Mouse (Mus musculus) CD4-positive, CD25-positive, alpha-beta regulatory T cell, adult 9 weeks (primary cell): ENCODE measurements around the gene Ppp1r11. TPM values are rescaled to one million over a fixed set of nuclear protein-coding genes. Genes with fewer than 3 reads are reported as not detected.

ENCODE experiments used
- polyA plus RNA-seq: library from polyadenylated mRNA; unstranded; fragments of 100-300 nt; shearing (Covaris generic); gene quantifications from one replicate; pipeline ENCODE4 v1.2.1, GENCODE M21; 2017

Ppp1r11 gene
- 176 TPM for polyA plus RNA-seq

GRCm38 (mm10) chr17:36950981-36951947 is at the start of gene Ppp1r11:
Gene Ppp1r11 (minus strand): TSS chr17:36951741.

GRCm38 (mm10) chr17:37000863-37001262 is 49.3 kb upstream of the Ppp1r11 start, which contains the start of gene Zfp57:
Gene Zfp57 (plus strand): TSS chr17:37001163.

GRCm38 (mm10) chr17:36989437-36989836 is 37.9 kb upstream of the Ppp1r11 start, which contains the start of gene H2-M5:
Gene H2-M5 (minus strand): TSS chr17:36989537.

GRCm38 (mm10) chr17:36981221-36981813 is 29.8 kb upstream of the Ppp1r11 start, which contains the start of gene 2410137M14Rik:
Gene 2410137M14Rik (minus strand): TSS chr17:36981237.

GRCm38 (mm10) chr17:36957999-36958743 is 6.6 kb upstream of the Ppp1r11 start, which contains the start of the genes Znrd1 and Znrd1as:
Gene Znrd1 (minus strand): TSS chr17:36958559.
Gene Znrd1as (plus strand): TSS chr17:36958592.

GRCm38 (mm10) chr17:36942791-36943471 is 8.6 kb downstream of the Ppp1r11 start, which contains the start of gene Rnf39:
Gene Rnf39 (plus strand): TSS chr17:36942918.

Other genes starting within 250 kb of the Ppp1r11 start
- gene H2-M10.5, start 178.8 kb downstream of the Ppp1r11 start, polyA plus RNA-seq = not detected
- not detected for gene H2-M10.6, start 139.6 kb downstream of the Ppp1r11 start, polyA plus RNA-seq
- gene Trim26, start 114.6 kb downstream of the Ppp1r11 start, polyA plus RNA-seq = 178 TPM
- gene Trim15, start 84.5 kb downstream of the Ppp1r11 start, polyA plus RNA-seq = 0.31 TPM
- gene Trim10, start 82.2 kb downstream of the Ppp1r11 start, polyA plus RNA-seq = not detected
- not detected for gene Trim40, start 61.6 kb downstream of the Ppp1r11 start, polyA plus RNA-seq
- gene Trim31, start 53.6 kb downstream of the Ppp1r11 start, polyA plus RNA-seq = not detected
- gene Rnf39, start 8.8 kb downstream of the Ppp1r11 start, polyA plus RNA-seq = not detected
- gene Znrd1, start 6.8 kb upstream of the Ppp1r11 start, polyA plus RNA-seq = 108 TPM
- 4.0 TPM for gene Znrd1as, start 6.9 kb upstream of the Ppp1r11 start, polyA plus RNA-seq
- gene 2410137M14Rik, start 29.5 kb upstream of the Ppp1r11 start, polyA plus RNA-seq = not detected
- 0.20 TPM for gene H2-M5, start 37.8 kb upstream of the Ppp1r11 start, polyA plus RNA-seq
- not detected for gene Zfp57, start 49.4 kb upstream of the Ppp1r11 start, polyA plus RNA-seq
- not detected for gene Mog, start 71.7 kb upstream of the Ppp1r11 start, polyA plus RNA-seq
- 10.5 TPM for gene Gabbr1, start 94.2 kb upstream of the Ppp1r11 start, polyA plus RNA-seq
- gene Olfr90, start 136.8 kb upstream of the Ppp1r11 start, polyA plus RNA-seq = 0.09 TPM
- gene Olfr91, start 146.5 kb upstream of the Ppp1r11 start, polyA plus RNA-seq = not detected
- not detected for gene Olfr92, start 168.3 kb upstream of the Ppp1r11 start, polyA plus RNA-seq
- gene Olfr93, start 209.8 kb upstream of the Ppp1r11 start, polyA plus RNA-seq = not detected
- gene Ubd, start 242.2 kb upstream of the Ppp1r11 start, polyA plus RNA-seq = 0.30 TPM
- not detected for gene Olfr94, start 249.3 kb upstream of the Ppp1r11 start, polyA plus RNA-seq